ENCODE assay signal across 8 mouse cellular contexts in genomic region chr10:90969355-90970174, GRCm38 (mm10).
DNase-seq lines count a peak whose midpoint lies in the region; ATAC-seq lines count a peak whose summit lies in the region.

No protein-coding gene starts in this region.

- H3K9ac ChIP-seq in kidney, embryonic 15.5 days: peak overlapping the region; percentile 31
- H3K9ac ChIP-seq in stomach, embryonic 16.5 days (ENCODE audit: low read length): peak overlapping the region; percentile 64

- H3K9me3 ChIP-seq in kidney, embryonic 15.5 days (replicated peaks): no peaks in the 10 kb centered on the region
- no peaks in the 10 kb centered on the region for H3K9me3 ChIP-seq in stomach, embryonic 16.5 days (replicated peaks; ENCODE audit: control insufficient read depth, low read length)

- H3K4me1 ChIP-seq in kidney, embryonic 15.5 days: peaks cover 19% of the 10 kb centered on the region
- peaks cover 5% of the 10 kb centered on the region for H3K4me1 ChIP-seq in stomach, embryonic 16.5 days (ENCODE audit: control insufficient read depth, insufficient read depth, low read length)

- ATAC-seq in kidney, embryonic 15.5 days (replicated peaks; ENCODE audit: low FRiP score): peak; percentile 69
- ATAC-seq in megakaryocyte-erythroid progenitor cell, adult 5-6 weeks (replicated peaks; ENCODE audit: low FRiP score, low TSS enrichment, poor library complexity, severe bottlenecking): 0 out of 2 replicates have a peak, but pooled peaks have one; percentile 23
- peak; percentile 34; the same call in 1 of the 2 replicates for ATAC-seq in stomach, embryonic 16.5 days (ENCODE audit: insufficient read depth, low FRiP score)

- DNase-seq in ovary, postnatal 36 days (ENCODE audit: low spot score): peak; percentile 19
- DNase-seq in ovary, postnatal 14 days (ENCODE audit: low spot score): no peak
- peak; percentile 53 for DNase-seq in embryo, embryonic 11 days
- DNase-seq in heart, adult 9 months (ENCODE audit: low spot score in 2 of 2): peak; percentile 44 to 52
- no peak for DNase-seq in adipocyte (ENCODE audit: low spot score)

- H3K36me3 ChIP-seq in kidney, embryonic 15.5 days: no peaks in the 10 kb centered on the region
- no peaks in the 10 kb centered on the region for H3K36me3 ChIP-seq in stomach, embryonic 16.5 days (ENCODE audit: control insufficient read depth, insufficient read depth, low read length)

- peaks cover 49% of the 10 kb centered on the region for H3K27me3 ChIP-seq in kidney, embryonic 15.5 days
- peaks cover 31% of the 10 kb centered on the region for H3K27me3 ChIP-seq in stomach, embryonic 16.5 days (ENCODE audit: control insufficient read depth, insufficient read depth, low read length)

- no peak overlapping the region for H3K27ac ChIP-seq in kidney, embryonic 15.5 days
- no peak overlapping the region for H3K27ac ChIP-seq in stomach, embryonic 16.5 days (ENCODE audit: low read length)

- under 1% methylated on average over 71 of the region's 72 CpGs for WGBS in kidney, embryonic 15.5 days
- WGBS in stomach, embryonic 16.5 days: 3% methylated on average over 72 of the region's 72 CpGs

- peak overlapping the region; percentile 96 for H3K4me2 ChIP-seq in kidney, embryonic 15.5 days
- peak overlapping the region; percentile 70 for H3K4me2 ChIP-seq in stomach, embryonic 16.5 days (ENCODE audit: low read depth, low read length)

- peak overlapping the region; percentile 50 for H3K4me3 ChIP-seq in kidney, embryonic 15.5 days (replicated peaks)
- H3K4me3 ChIP-seq in stomach, embryonic 16.5 days (replicated peaks; ENCODE audit: low read length): peak overlapping the region; percentile 53

Comparison
In these comparisons a context has a peak if more than half of its experiments do, and no peak if none do; other contexts are left out.
1. DNase-seq: peak in ovary, postnatal 36 days (single experiment), embryo, embryonic 11 days (single experiment) and heart, adult 9 months (2 of 2); none in ovary, postnatal 14 days (single experiment) and adipocyte (single experiment).
2. Peak in every context shown above with its lines, with median percentiles within 50 percentile points of each other: ATAC-seq.